ENCODE assay signal across 6 mouse cellular contexts in the genomic region with DNA sequence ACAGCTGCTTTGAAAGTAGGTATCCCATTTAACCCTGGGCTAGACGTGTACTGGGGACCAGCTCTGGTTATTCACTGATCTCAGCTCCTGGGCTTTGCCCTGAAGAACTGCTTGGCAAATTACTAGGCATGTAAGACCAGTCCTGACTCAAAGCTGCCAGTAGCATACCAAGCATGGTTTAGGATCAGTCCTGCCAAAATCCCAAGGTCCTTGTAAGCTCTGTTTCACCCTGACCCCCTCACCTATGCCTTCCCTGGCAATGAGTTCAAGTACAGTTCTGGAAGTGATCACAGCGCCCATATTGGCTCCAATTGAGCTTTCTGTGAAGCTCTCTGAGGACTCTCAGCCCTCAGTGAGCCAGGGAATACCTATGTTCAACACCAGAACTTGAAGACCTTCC.
"Had no signal": no experiment of that assay in that cellular context is flagged by ENCODE, and none has a peak within 500 bp of the region (broad histone marks: within the 10 kb centered on the region; RNA-seq: fewer than 3 reads in every experiment).

No protein-coding gene starts in this region.

- DNase-seq: kidney, postnatal 10 days; left cerebral cortex, postnatal 4 days; lung, postnatal 10 days; lung, postnatal 4 days; right cerebral cortex, postnatal 14 days; thymus, postnatal 36 days had no signal
